Mouse (Mus musculus): ENCODE measurements around the gene Senp6. TPM values are rescaled to one million over a fixed set of nuclear protein-coding genes. Genes with fewer than 3 reads are reported as not detected.
"Not testable (repeated sequence)": the region's sequence is repeated elsewhere in the genome, so short reads cannot be mapped to it uniquely, and the experiment has no call there.

The Senp6 gene
- polyA plus RNA-seq, 1 experiment from 2014 or later: 30.7 TPM

DNA sequence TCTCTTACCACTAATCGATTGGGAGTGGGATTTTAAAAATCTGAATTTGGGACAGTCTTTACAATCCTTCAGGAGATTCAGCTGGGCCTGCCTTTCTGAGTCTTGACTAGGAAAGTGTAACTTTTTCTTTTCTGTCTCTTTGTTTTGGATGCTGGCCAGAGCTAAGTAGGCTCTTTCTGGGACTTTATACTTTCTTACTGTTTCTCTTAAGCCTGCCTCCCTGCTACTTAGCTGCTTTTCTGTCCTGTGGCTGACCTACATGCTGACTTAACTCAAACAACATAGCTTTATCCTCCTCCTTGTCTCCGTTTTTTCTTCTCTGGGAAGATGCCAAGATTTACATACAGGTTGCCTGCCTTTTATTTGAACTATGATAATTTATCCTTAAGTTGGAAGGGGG is 19.0 kb downstream of the Senp6 start:
- peaks cover 10% of the 10 kb centered on the region; the same call in 1 of the 2 replicates for H3K36me3 ChIP-seq
- H3K4me1 ChIP-seq: peaks cover 59% of the 10 kb centered on the region
- H3K4me2 ChIP-seq: no peak overlapping the region
- WGBS (ENCODE audit: insufficient replicate concordance): 70% methylated on average over 2 of the region's 2 CpGs
- no peak overlapping the region for H3K27ac ChIP-seq
- no peaks in the 10 kb centered on the region for H3K9me3 ChIP-seq (replicated peaks)
- H3K9ac ChIP-seq: no peak overlapping the region
- no peak overlapping the region for H3K4me3 ChIP-seq
- no peaks in the 10 kb centered on the region for H3K27me3 ChIP-seq (replicated peaks)
- ATAC-seq: no peak

DNA sequence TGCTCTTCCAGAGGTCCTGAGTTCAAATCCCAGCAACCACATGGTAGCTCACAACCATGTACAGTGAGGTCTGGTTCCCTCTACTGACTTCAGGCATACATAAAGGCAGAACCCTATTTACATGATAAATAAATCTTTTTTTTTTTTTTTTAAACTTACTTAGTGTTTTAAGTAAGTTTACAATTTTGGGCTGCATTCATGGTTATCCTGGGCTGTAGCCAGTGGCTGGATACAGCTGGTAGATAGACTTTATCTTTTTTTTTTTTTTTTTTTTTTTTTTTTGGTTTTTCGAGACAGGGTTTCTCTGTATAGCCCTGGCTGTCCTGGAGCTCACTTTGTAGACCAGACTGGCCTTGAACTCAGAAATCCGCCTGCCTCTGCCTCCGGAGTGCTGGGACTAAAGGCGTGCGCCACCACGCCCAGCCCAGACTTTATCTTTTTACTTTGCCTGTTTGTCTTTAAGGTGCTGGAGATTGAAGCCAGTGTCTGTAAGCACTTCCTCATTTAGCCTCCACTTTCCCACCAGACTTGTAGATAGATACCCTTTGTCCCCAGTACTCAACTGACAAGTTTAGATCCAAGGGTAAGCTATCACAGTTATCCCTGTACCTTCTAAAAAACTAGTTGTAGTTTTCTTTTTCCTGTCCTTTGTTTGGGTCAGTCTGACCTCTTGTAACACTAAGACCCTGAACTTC is 19.7 kb downstream of the Senp6 start:
- not testable (repeated sequence) for H3K4me3 ChIP-seq; H3K9ac ChIP-seq; H3K27me3 ChIP-seq (replicated peaks); H3K27ac ChIP-seq; H3K9me3 ChIP-seq (replicated peaks); H3K4me2 ChIP-seq
- H3K36me3 ChIP-seq: peaks cover 12% of the 10 kb centered on the region; the same call in 1 of the 2 replicates
- H3K4me1 ChIP-seq: peaks cover 58% of the 10 kb centered on the region
- peak; percentile 69 for ATAC-seq
- 37% methylated on average over 6 of the region's 6 CpGs for WGBS (ENCODE audit: insufficient replicate concordance)

DNA sequence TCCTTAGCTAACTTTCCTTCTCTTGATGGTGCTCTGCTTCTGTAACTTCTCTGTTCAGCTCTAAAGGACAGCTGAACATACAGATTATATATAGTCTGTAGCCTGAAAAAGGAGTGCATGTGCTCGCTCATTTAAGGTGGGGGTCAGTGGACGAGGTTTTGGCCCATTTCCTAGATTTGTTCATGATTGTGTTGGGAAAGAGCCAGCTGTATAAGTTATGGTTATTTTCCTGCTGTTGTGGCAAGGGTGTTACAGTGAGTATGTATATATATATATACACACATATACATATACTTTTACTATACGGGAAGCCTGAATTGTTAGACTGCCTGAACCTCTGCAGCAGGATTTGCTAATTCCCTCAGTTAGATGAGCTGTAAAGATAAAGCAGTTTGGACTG is 22.7 kb downstream of the Senp6 start:
- H3K4me3 ChIP-seq: no peak overlapping the region
- no peak for ATAC-seq
- WGBS (ENCODE audit: insufficient replicate concordance): 76% methylated on average over 3 of the region's 3 CpGs
- no peaks in the 10 kb centered on the region for H3K27me3 ChIP-seq (replicated peaks)
- no peak overlapping the region for H3K27ac ChIP-seq
- H3K9me3 ChIP-seq (replicated peaks): no peaks in the 10 kb centered on the region
- H3K36me3 ChIP-seq: peaks cover 25% of the 10 kb centered on the region
- no peak overlapping the region for H3K9ac ChIP-seq
- H3K4me2 ChIP-seq: no peak overlapping the region
- H3K4me1 ChIP-seq: peaks cover 41% of the 10 kb centered on the region

DNA sequence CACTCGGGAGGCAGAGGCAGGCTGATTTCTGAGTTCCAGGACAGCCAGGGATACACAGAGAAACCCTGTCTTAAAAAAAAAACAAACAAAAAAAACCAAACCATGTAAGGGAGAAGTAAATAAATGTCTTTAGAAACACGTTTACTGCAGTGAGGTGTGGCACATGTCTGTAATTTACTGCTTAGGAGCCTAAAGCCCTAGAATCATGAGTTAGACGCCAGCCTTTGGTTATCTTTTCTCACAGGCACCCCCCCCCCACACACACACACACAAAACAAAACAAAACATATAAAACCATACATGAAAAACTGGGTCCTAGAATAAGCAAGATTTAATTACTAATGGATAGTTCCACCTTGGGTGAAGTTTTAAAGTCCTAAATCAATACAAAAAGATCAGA is 29.6 kb downstream of the Senp6 start:
- H3K27ac ChIP-seq: no peak overlapping the region
- H3K4me3 ChIP-seq: no peak overlapping the region
- H3K4me1 ChIP-seq: no peaks in the 10 kb centered on the region
- no peak overlapping the region for H3K4me2 ChIP-seq
- H3K27me3 ChIP-seq (replicated peaks): no peaks in the 10 kb centered on the region
- 44% methylated on average over 3 of the region's 3 CpGs for WGBS (ENCODE audit: insufficient replicate concordance)
- H3K36me3 ChIP-seq: peaks cover 42% of the 10 kb centered on the region
- H3K9me3 ChIP-seq (replicated peaks): no peaks in the 10 kb centered on the region
- no peak for ATAC-seq
- H3K9ac ChIP-seq: no peak overlapping the region

DNA sequence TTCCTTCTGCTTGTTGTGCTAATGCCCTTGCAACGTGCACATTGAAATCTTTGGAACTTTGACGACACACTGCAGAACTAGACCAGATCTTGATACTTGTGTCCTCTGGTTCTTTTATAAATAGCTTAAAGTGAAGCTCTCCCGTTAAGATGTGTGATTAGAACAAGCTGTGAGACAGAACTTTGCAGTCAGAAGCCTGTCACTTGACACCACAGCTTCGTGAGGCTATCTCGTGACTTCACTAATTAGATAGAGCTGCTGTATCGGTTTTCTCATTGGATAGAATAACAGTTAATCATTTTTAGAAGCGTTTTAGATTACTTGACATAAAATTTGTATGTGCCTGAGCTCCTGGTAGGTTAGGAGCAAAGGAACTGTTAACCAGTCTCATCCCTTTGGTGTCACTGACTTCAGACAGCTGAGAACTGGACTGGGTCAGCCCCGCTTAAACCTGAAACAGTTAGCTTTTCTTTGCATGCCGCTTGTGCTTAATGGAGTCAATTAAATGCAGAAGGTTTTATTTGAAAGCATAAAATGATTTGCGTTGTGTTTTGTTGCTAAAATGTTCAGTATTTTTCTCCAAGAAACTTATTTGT is 79.4 kb downstream of the Senp6 start:
- H3K27me3 ChIP-seq (replicated peaks): no peaks in the 10 kb centered on the region
- H3K9me3 ChIP-seq (replicated peaks): no peaks in the 10 kb centered on the region
- no peak overlapping the region for H3K4me3 ChIP-seq
- 74% methylated on average over 10 of the region's 10 CpGs for WGBS (ENCODE audit: insufficient replicate concordance)
- H3K9ac ChIP-seq: no peak overlapping the region
- H3K36me3 ChIP-seq: peaks cover 52% of the 10 kb centered on the region
- no peak overlapping the region for H3K27ac ChIP-seq
- H3K4me2 ChIP-seq: no peak overlapping the region
- no peaks in the 10 kb centered on the region for H3K4me1 ChIP-seq
- no peak for ATAC-seq

DNA sequence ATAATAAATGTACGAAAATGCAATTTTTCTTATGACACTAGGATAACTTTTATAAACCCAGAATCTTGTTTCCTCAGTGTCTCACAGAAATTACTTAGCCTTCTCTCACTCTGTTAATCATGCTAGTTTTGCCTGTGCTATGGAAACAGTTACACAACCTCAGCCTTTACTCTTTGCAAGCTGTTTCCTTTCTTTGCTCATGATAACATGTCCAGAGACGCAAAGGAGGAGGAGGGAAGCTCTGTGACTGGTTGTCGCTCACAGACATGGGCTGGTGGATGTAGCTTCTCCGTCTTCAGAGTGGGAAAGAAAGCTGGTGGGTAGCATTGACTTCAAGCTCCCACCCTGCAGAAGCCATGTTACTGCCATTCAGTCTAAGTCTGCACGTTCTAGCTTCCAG is 82.9 kb downstream of the Senp6 start:
- ATAC-seq: no peak
- peaks cover 21% of the 10 kb centered on the region for H3K36me3 ChIP-seq
- WGBS (ENCODE audit: insufficient replicate concordance): 49% methylated on average over 5 of the region's 5 CpGs
- no peaks in the 10 kb centered on the region for H3K27me3 ChIP-seq (replicated peaks)
- no peaks in the 10 kb centered on the region for H3K4me1 ChIP-seq
- H3K4me3 ChIP-seq: no peak overlapping the region
- no peak overlapping the region for H3K4me2 ChIP-seq
- no peak overlapping the region for H3K27ac ChIP-seq
- H3K9me3 ChIP-seq (replicated peaks): no peaks in the 10 kb centered on the region
- no peak overlapping the region for H3K9ac ChIP-seq

DNA sequence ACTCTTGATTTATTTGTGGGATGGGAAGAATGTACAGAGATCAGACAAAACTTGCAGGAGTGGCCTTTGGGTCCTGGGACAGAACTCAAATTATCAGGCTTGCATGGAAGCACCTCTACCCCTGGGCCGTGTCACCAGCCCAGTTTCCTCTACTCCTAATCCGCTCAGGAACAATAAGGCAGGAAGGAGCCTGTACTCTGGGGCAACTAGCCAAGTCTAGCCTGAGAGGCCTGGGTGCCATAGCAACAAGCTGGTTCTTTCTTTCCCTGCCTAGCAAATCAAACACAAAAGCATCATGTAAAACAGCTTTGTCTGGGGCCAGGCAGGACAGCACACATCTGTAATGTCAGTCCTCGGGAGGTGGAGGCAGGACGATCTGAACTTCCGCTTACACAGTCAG is 88.6 kb downstream of the Senp6 start:
- 80% methylated on average over 5 of the region's 5 CpGs for WGBS (ENCODE audit: insufficient replicate concordance)
- Histone ChIP-seq H3K27ac (no peak overlapping the region), H3K4me1 (no peaks in the 10 kb centered on the region), H3K36me3 (no peaks in the 10 kb centered on the region), H3K9me3 (replicated peaks) (no peaks in the 10 kb centered on the region), H3K4me3 (no peak overlapping the region), H3K27me3 (replicated peaks) (peaks cover 8% of the 10 kb centered on the region; the same call in 1 of the 2 replicates), H3K9ac (no peak overlapping the region), H3K4me2 (no peak overlapping the region)
- no peak for ATAC-seq

DNA sequence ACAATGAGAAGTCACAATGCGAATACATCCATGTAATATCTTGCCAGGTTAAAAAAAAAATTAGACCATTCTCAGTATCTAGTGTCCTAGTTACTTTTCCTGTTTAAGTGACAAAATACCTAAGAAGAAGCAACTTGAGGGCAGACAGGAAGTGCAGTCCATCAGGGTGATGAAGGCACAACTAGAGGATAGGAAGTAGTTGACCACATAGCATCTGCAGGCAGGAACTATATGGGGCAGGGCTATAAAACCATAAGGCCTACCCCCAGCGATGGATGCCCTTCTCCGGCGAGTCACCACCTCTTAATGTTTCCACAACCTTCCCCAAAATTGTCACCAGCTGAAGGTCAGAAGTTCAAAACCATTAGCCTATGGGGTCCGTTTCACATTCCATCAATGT is 90.1 kb downstream of the Senp6 start:
- 42% methylated on average over 5 of the region's 5 CpGs for WGBS (ENCODE audit: insufficient replicate concordance)
- no peak overlapping the region for H3K9ac ChIP-seq

DNA sequence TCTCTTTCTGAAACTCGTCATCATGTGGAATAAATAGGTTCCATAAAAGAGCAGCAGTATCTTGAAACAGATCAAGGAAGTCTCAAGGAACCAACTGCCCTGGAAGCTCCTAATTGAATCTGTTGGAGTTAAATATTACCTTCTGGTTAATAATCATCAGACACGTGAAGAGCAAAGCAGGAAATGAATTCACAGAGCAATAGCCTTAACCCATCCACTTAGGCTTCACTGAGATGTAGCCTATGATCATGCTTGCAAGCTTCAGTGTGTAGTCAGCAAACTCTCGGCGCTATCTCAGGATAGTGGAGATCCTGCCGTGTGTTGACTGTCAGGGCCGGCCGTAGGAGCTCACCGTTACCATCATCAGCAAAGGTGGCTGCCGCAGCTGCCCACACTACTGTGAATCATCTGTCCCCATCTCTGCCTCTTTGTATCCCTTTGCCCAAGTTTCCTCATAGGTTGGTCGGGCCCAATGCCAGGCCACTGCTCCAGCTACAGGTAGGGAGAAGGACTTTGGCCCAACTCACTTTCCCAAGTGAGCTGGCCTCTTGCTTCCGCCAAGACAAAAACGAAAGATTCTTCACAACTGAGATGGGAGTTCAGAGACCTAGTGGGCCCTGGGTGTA is 91.2 kb downstream of the Senp6 start:
- no peak overlapping the region for H3K4me2 ChIP-seq
- H3K9me3 ChIP-seq (replicated peaks): no peaks in the 10 kb centered on the region
- peaks cover 20% of the 10 kb centered on the region; the same call in 1 of the 2 replicates for H3K27me3 ChIP-seq (replicated peaks)
- no peak overlapping the region for H3K9ac ChIP-seq
- H3K36me3 ChIP-seq: no peaks in the 10 kb centered on the region
- 76% methylated on average over 12 of the region's 12 CpGs for WGBS (ENCODE audit: insufficient replicate concordance)
- no peaks in the 10 kb centered on the region for H3K4me1 ChIP-seq
- ATAC-seq: no peak
- H3K4me3 ChIP-seq: no peak overlapping the region
- no peak overlapping the region for H3K27ac ChIP-seq

More for the DNA sequence above, 90.1 kb downstream of the Senp6 start:
- no peak for ATAC-seq
- H3K4me2 ChIP-seq: no peak overlapping the region
- H3K36me3 ChIP-seq: no peaks in the 10 kb centered on the region
- H3K9me3 ChIP-seq (replicated peaks): no peaks in the 10 kb centered on the region
- H3K4me3 ChIP-seq: no peak overlapping the region
- no peak overlapping the region for H3K27ac ChIP-seq
- H3K27me3 ChIP-seq (replicated peaks): peaks cover 17% of the 10 kb centered on the region; the same call in 1 of the 2 replicates
- H3K4me1 ChIP-seq: no peaks in the 10 kb centered on the region

DNA sequence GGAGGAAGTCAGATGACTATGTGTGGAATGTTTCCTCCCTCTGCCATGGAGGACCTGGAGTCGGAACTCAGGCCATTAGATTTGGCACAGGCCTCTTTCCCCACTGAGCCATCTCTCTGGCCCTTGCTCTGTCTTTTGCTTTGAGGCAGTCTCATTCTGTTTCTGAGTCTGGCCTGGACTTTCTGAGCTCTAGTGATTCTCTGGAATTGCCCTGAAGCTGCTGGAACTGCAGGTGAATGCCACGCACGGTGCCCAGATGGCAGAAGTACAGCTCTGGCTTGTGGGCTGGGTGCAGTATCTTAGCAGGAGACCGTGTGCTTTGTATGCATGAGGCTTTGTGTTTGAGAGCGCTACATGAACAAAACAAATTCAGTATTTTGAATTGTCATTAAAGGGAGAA is 92.2 kb downstream of the Senp6 start:
- H3K27me3 ChIP-seq (replicated peaks): peaks cover 25% of the 10 kb centered on the region
- no peak overlapping the region for H3K9ac ChIP-seq
- no peaks in the 10 kb centered on the region for H3K36me3 ChIP-seq
- WGBS (ENCODE audit: insufficient replicate concordance): 79% methylated on average over 5 of the region's 5 CpGs
- no peak overlapping the region for H3K4me3 ChIP-seq
- no peak overlapping the region for H3K4me2 ChIP-seq
- no peak for ATAC-seq
- H3K9me3 ChIP-seq (replicated peaks): no peaks in the 10 kb centered on the region
- no peak overlapping the region for H3K27ac ChIP-seq
- peaks cover 1% of the 10 kb centered on the region; the same call in 1 of the 2 replicates for H3K4me1 ChIP-seq

DNA sequence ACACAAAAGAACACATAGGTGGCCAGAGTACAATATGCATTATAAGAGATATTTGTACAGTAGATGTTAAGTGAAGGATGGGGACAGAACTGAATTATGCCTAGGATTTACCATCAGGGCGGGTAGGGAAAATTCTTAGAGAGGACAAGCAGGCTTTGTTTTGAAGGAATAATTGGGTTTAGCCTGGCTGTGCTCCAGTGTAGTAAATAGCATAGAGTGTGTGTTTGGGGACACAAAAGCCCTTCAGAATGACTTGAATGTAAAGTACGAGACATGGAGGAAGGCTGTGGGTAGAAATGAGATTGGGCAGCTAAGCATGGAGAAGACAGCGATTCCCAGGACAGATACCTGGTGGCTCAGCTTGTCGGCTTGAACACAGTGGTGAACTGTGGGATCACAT is 94.7 kb downstream of the Senp6 start:
- ATAC-seq: no peak
- peaks cover 11% of the 10 kb centered on the region for H3K4me1 ChIP-seq
- no peak overlapping the region for H3K4me2 ChIP-seq
- peaks cover 25% of the 10 kb centered on the region for H3K27me3 ChIP-seq (replicated peaks)
- no peaks in the 10 kb centered on the region for H3K9me3 ChIP-seq (replicated peaks)
- H3K27ac ChIP-seq: no peak overlapping the region
- 72% methylated on average over 4 of the region's 4 CpGs for WGBS (ENCODE audit: insufficient replicate concordance)
- H3K9ac ChIP-seq: no peak overlapping the region
- H3K36me3 ChIP-seq: no peaks in the 10 kb centered on the region
- H3K4me3 ChIP-seq: no peak overlapping the region

DNA sequence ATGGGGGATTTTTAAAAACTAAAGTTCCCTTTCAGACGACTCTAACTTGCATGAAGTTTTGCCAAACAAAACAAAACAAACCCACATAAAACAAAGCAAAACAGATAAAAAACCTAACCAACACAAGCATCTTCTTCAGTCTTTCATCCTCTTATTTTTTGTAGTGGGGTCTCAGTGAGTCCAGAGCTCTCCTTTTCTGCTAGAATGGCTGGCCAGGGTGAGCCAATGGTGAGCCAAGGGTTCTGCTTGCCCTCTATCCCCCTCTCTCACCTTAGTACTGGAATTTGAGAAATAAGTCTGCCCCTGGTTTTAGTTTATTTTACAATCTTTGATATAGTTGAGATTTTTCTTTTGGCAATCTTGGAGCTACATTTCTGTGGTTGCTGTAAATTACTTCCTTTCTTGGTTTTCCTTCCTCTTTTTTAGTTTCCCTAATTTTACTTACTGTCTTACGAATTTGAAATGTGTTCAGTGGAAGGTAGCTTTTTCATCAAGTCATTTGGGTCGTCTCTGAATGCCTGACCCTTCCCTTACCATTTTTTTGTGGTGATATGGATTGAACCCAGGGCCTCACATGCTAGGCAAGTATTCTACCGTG is 96.5 kb downstream of the Senp6 start:
- Histone ChIP-seq H3K4me2 (no peak overlapping the region), H3K4me1 (peaks cover 13% of the 10 kb centered on the region), H3K27me3 (replicated peaks) (peaks cover 25% of the 10 kb centered on the region), H3K27ac (no peak overlapping the region), H3K36me3 (no peaks in the 10 kb centered on the region), H3K9ac (no peak overlapping the region), H3K4me3 (no peak overlapping the region), H3K9me3 (replicated peaks) (no peaks in the 10 kb centered on the region)
- ATAC-seq: no peak
- WGBS (ENCODE audit: insufficient replicate concordance): 35% methylated on average over 4 of the region's 4 CpGs

All from liver, embryonic 12.5 days (tissue).